8 mouse cellular contexts compared by ENCODE assay signal in the genomic region with DNA sequence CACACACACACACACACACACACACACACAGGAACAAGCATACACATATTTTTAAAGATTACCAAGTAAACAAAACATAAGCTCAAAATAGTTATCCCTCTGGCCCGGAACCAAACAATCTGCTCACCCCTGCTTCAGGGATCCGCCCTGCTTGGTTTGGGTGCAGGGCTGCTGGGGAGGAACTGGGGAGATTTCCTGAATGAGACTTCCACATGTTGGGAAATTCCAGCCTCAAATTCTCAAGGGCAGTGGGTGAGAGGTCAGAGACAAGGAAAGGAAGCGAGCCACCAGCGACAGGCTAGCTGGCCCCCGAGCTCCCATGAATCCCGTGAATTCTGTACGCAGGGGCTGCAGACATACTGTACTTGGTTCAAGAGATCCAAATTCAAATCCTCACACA. TPM values are rescaled to one million over a fixed set of nuclear protein-coding genes. Genes with fewer than 3 reads are reported as not detected.
DNase-seq lines count a peak whose midpoint lies in the region; ATAC-seq and TF ChIP-seq lines count a peak whose summit lies in the region.

No protein-coding gene starts in this region.

- H3K4me1 ChIP-seq in kidney, embryonic 14.5 days (ENCODE audit: control insufficient read depth, insufficient read depth, low read length) = peaks cover 10% of the 10 kb centered on the region
- peaks cover 10% of the 10 kb centered on the region; the same call in 1 of the 2 replicates for H3K4me1 ChIP-seq in hindbrain, postnatal 0 days (ENCODE audit: insufficient read depth, low read length)

- peaks cover 3% of the 10 kb centered on the region; the same call in 1 of the 2 replicates for H3K36me3 ChIP-seq in kidney, embryonic 14.5 days (ENCODE audit: control insufficient read depth, insufficient read depth, low read length)
- H3K36me3 ChIP-seq in hindbrain, postnatal 0 days (ENCODE audit: insufficient read depth, low read length) = no peaks in the 10 kb centered on the region; the same call in 1 of the 2 replicates

- no peak for ATAC-seq in kidney, embryonic 14.5 days (ENCODE audit: low FRiP score, low TSS enrichment)
- ATAC-seq in hindbrain, postnatal 0 days = no peak

- peak; percentile 58 for DNase-seq in kidney, adult 11 months
- peak; percentile 47 to 66 for DNase-seq in adrenal gland, postnatal 36 days
- peak; percentile 60 to 63 for DNase-seq in heart, postnatal 36 days
- peak; percentile 60 for DNase-seq in lung, postnatal 14 days
- no peak for DNase-seq in frontal cortex, postnatal 14 days (ENCODE audit: low spot score in 2 of 2)
- no peak for DNase-seq in thymus, postnatal 4 days
- no peak for DNase-seq in hindbrain, postnatal 0 days (ENCODE audit: low spot score)

- TF ChIP-seq CTCF in hindbrain, postnatal 0 days (IDR thresholded peaks at IDR 0.05; ENCODE audit: low read depth) = no peak

- no peaks in the 10 kb centered on the region for H3K27me3 ChIP-seq in kidney, embryonic 14.5 days (ENCODE audit: control insufficient read depth, insufficient read depth, low read length)
- no peaks in the 10 kb centered on the region for H3K27me3 ChIP-seq in hindbrain, postnatal 0 days (ENCODE audit: insufficient read depth, low read length)

- intact Hi-C loops in heart, postnatal 36 days (cut with DNase I) = loop anchor here (1.0 to 5.0 kb wide), 4 partner anchors 25 to 59 kb away; a partner anchor contains a TSS

- no peak overlapping the region for H3K4me2 ChIP-seq in kidney, embryonic 14.5 days (replicated peaks; ENCODE audit: low read depth, low read length)
- H3K4me2 ChIP-seq in hindbrain, postnatal 0 days (ENCODE audit: low read depth, low read length) = no peak overlapping the region

- WGBS in kidney, embryonic 14.5 days = 63% methylated on average over 7 of the region's 7 CpGs
- 80% methylated on average over 7 of the region's 7 CpGs for WGBS in hindbrain, postnatal 0 days

- H3K9me3 ChIP-seq in kidney, embryonic 14.5 days (ENCODE audit: control insufficient read depth, low read length) = no peaks in the 10 kb centered on the region
- H3K9me3 ChIP-seq in hindbrain, postnatal 0 days (ENCODE audit: low read length) = no peaks in the 10 kb centered on the region

- no peak overlapping the region for H3K9ac ChIP-seq in kidney, embryonic 14.5 days (ENCODE audit: low read depth, low read length)
- H3K9ac ChIP-seq in hindbrain, postnatal 0 days (replicated peaks; ENCODE audit: low read length) = no peak overlapping the region

- no peak overlapping the region for H3K4me3 ChIP-seq in kidney, embryonic 14.5 days (ENCODE audit: low read length)
- no peak overlapping the region for H3K4me3 ChIP-seq in hindbrain, postnatal 0 days (ENCODE audit: low read length)

- H3K27ac ChIP-seq in kidney, embryonic 14.5 days (ENCODE audit: low read depth, low read length) = no peak overlapping the region
- no peak overlapping the region for H3K27ac ChIP-seq in hindbrain, postnatal 0 days

RNA-seq across cellular contexts. Expression of a gene that starts 58.9 kb away (rescaled TPM):
- 26.2 and 29.8 TPM in 2 replicates for polyA plus RNA-seq in kidney, embryonic 14.5 days (2014; fragmentation: Nextera tagmentation; extraction: Ambion mirVana)
- total RNA-seq in adrenal gland, postnatal 36 days (2021) = 10 to 100 TPM; 20.9 to 23.6 TPM
- 10 to 100 TPM; 13.4 to 23.5 TPM for total RNA-seq in heart, postnatal 36 days (2021)
- 31.6 and 33.4 TPM in 2 replicates for total RNA-seq in hindbrain, postnatal 0 days (2014; rRNA removed)
- 21.4 and 24.4 TPM in 2 replicates for polyA plus RNA-seq in hindbrain, postnatal 0 days (2015; fragmentation: Nextera tagmentation; extraction: Ambion mirVana)

Comparison
In these comparisons a context has a peak if more than half of its experiments do, and no peak if none do; other contexts are left out.
1. DNase-seq: peak in kidney, adult 11 months (single experiment), adrenal gland, postnatal 36 days (2 of 2), heart, postnatal 36 days (2 of 2) and lung, postnatal 14 days (single experiment); none in frontal cortex, postnatal 14 days (0 of 2), thymus, postnatal 4 days (single experiment) and hindbrain, postnatal 0 days (single experiment).